Mouse (Mus musculus): ENCODE measurements around the gene Stim2. TPM values are rescaled to one million over a fixed set of nuclear protein-coding genes. Genes with fewer than 3 reads are reported as not detected.

The Stim2 gene
- polyA plus RNA-seq, 1 experiment, result 15.3 TPM

DNA sequence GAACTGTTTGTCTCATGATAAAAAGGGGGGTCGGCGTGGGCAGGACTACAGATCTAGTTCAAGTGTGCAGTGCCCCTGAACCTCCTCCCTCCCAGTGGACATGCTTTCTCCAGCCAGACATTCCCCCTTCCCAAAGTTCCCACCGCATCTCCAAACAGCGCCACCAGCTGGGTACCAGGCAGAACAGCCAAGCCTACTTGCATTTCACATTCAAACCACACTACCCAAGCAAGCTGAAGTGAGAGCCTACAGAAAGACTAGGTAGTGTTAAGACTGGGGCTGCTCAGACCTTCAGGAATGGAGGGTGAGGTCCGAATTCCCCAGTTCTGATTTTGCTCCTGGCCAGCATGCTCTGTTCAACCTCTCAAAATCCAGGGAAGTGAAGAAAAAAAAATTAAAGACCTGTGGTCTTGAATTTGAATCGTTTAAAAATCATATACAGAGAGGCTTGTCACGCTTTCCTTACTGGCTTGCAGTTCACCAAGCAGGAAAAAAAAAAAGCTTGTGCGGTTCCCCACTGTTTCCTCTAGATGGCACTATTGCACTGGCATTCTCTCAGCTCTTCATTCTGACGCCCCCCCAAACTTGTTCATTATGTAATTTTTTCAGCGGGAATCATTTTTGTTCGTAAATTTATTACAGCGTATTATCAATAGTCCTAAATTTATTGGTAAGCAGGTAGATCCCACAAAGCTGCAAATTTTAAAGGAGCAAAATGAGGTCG lies 156.4 kb downstream of the Stim2 start:
- no peaks in the 10 kb centered on the region for H3K79me3 ChIP-seq (ENCODE audit: low read depth)
- H3K79me2 ChIP-seq (ENCODE audit: control insufficient read depth, insufficient read depth), result no peaks in the 10 kb centered on the region
- H3K27me3 ChIP-seq (ENCODE audit: control insufficient read depth, insufficient read depth, insufficient read length), result peaks cover 28% of the 10 kb centered on the region
- H3ac ChIP-seq (ENCODE audit: control insufficient read depth, insufficient read length, low read depth), result no peak overlapping the region
- no peak overlapping the region for H3K4me3 ChIP-seq (ENCODE audit: insufficient read depth, poor library complexity, severe bottlenecking)
- no peaks in the 10 kb centered on the region for H3K36me3 ChIP-seq (ENCODE audit: control insufficient read depth, insufficient read depth)
- TF ChIP-seq USF1 (IDR thresholded peaks at IDR 0.05; ENCODE audit: low read depth), result no peak
- no peak for TF ChIP-seq MAX (IDR thresholded peaks at IDR 0.05)
- TF ChIP-seq CTCF (IDR thresholded peaks at IDR 0.05; ENCODE audit: control insufficient read depth, insufficient read depth, insufficient read length), result peak; percentile 17
- TF ChIP-seq FOSL1 (IDR thresholded peaks at IDR 0.05; ENCODE audit: insufficient read depth, low read length, poor library complexity, severe bottlenecking), result no peak

DNA sequence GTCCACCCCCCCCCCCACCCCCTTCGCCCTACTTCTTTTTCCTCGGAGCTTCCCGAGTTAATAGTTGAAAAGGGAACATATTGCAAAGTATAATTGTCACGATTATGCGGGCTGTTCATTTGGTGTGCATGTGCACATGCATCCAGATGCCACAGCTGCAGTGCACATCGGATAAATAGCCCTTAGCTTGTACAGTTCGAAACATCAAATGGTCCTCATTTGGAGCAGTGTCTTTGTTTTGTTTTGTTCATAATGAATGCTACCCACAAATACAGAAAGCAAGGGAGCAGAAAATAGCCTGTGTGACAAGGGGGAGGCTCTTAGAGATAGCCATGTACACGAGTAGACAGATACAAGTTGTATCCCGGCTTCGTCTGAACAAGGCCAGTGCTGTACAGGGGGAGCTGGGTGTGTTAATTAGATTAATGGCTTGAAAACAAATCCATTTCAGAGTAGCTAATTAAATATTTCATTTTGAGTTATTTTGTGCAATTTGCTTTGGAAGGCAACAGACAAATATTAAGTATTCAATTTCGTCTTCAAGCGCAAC lies 157.0 kb downstream of the Stim2 start:
- H3K79me2 ChIP-seq (ENCODE audit: control insufficient read depth, insufficient read depth), result no peaks in the 10 kb centered on the region
- no peaks in the 10 kb centered on the region for H3K79me3 ChIP-seq (ENCODE audit: low read depth)

DNA sequence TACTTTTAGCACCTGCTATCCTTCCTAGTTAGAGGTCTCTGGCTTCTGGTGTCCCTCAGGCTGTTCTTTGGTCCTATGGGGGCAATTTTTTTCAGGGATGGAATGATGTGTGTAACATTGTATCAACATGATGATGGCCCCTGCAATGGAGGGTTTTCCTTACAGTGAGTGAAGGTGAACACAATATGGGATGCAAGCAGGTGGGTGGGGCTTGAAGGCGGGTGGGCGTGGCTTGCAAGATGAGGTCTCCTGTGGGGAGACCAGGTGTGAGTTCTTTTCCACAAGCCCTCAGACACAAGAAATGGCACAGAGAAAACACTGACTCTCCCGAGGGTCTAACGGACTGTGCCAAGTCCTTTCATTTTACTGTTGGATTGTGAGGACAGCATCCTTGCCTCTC lies 157.6 kb downstream of the Stim2 start:
- Histone ChIP-seq H3K79me2 (ENCODE audit: control insufficient read depth, insufficient read depth) (no peaks in the 10 kb centered on the region), H3K27me3 (ENCODE audit: control insufficient read depth, insufficient read depth, insufficient read length) (peaks cover 31% of the 10 kb centered on the region), H3K36me3 (ENCODE audit: control insufficient read depth, insufficient read depth) (no peaks in the 10 kb centered on the region), H3K4me3 (ENCODE audit: insufficient read depth, poor library complexity, severe bottlenecking) (no peak overlapping the region), H3K79me3 (ENCODE audit: low read depth) (no peaks in the 10 kb centered on the region), H3ac (ENCODE audit: control insufficient read depth, insufficient read length, low read depth) (no peak overlapping the region)
- no peak for TF ChIP-seq CEBPB (IDR thresholded peaks at IDR 0.05; ENCODE audit: low read depth)
- no peak for TF ChIP-seq FOSL1 (IDR thresholded peaks at IDR 0.05; ENCODE audit: insufficient read depth, low read length, poor library complexity, severe bottlenecking)
- no peak for TF ChIP-seq USF1 (IDR thresholded peaks at IDR 0.05; ENCODE audit: low read depth)
- TF ChIP-seq MYOG (IDR thresholded peaks at IDR 0.05; ENCODE audit: control insufficient read depth, extremely low read depth, insufficient read length), result no peak
- TF ChIP-seq MAX (IDR thresholded peaks at IDR 0.05), result no peak
- no peak for TF ChIP-seq MYOD1 (IDR thresholded peaks at IDR 0.05; ENCODE audit: control insufficient read depth, insufficient read length, low read depth)
- TF ChIP-seq CTCF (IDR thresholded peaks at IDR 0.05; ENCODE audit: control insufficient read depth, insufficient read depth, insufficient read length), result no peak

More for the DNA sequence above, 157.0 kb downstream of the Stim2 start:
- TF ChIP-seq MYOD1 (IDR thresholded peaks at IDR 0.05; ENCODE audit: control insufficient read depth, insufficient read length, low read depth), result no peak
- no peak for TF ChIP-seq MAX (IDR thresholded peaks at IDR 0.05)
- no peak for TF ChIP-seq CEBPB (IDR thresholded peaks at IDR 0.05; ENCODE audit: low read depth)
- TF ChIP-seq USF1 (IDR thresholded peaks at IDR 0.05; ENCODE audit: low read depth), result no peak
- TF ChIP-seq FOSL1 (IDR thresholded peaks at IDR 0.05; ENCODE audit: insufficient read depth, low read length, poor library complexity, severe bottlenecking), result no peak
- TF ChIP-seq CTCF (IDR thresholded peaks at IDR 0.05; ENCODE audit: control insufficient read depth, insufficient read depth, insufficient read length), result no peak
- no peak for TF ChIP-seq MYOG (IDR thresholded peaks at IDR 0.05; ENCODE audit: control insufficient read depth, extremely low read depth, insufficient read length)
- Histone ChIP-seq H3ac (ENCODE audit: control insufficient read depth, insufficient read length, low read depth) (no peak overlapping the region), H3K4me3 (ENCODE audit: insufficient read depth, poor library complexity, severe bottlenecking) (no peak overlapping the region), H3K27me3 (ENCODE audit: control insufficient read depth, insufficient read depth, insufficient read length) (peaks cover 28% of the 10 kb centered on the region), H3K36me3 (ENCODE audit: control insufficient read depth, insufficient read depth) (no peaks in the 10 kb centered on the region)

DNA sequence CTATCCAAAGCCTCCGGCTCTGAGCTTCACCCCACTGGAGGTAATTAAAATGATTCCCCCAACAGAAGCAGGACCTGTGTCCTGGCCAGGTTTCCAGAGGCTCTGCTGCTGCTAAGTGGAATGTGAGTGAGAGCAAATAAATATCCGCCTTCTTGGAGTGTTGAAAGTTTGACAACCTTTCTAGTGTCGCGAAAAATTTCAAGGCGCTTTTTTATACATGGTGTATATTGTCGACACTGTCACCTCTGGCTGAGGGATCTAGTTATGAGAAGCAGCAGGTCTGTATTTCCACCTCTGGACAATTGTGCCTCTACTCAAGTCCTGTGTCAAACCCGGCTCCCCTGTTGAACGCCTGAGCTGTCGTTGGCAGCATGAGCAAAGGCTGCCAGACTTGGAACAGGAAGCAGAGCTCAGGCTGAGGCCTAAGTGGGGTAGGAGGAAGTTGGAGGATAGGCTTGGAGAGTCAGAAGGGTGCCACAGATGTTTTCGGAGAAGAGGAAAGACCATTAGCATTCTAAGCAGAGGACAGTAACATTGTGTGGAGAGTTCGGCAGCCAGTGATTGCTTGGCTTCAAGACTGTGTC lies 158.7 kb downstream of the Stim2 start:
- Histone ChIP-seq H3K4me3 (ENCODE audit: insufficient read depth, poor library complexity, severe bottlenecking) (no peak overlapping the region), H3K79me2 (ENCODE audit: control insufficient read depth, insufficient read depth) (no peaks in the 10 kb centered on the region), H3K27me3 (ENCODE audit: control insufficient read depth, insufficient read depth, insufficient read length) (peaks cover 36% of the 10 kb centered on the region), H3K79me3 (ENCODE audit: low read depth) (no peaks in the 10 kb centered on the region), H3ac (ENCODE audit: control insufficient read depth, insufficient read length, low read depth) (no peak overlapping the region), H3K36me3 (ENCODE audit: control insufficient read depth, insufficient read depth) (no peaks in the 10 kb centered on the region)
- TF ChIP-seq MYOG (IDR thresholded peaks at IDR 0.05; ENCODE audit: control insufficient read depth, extremely low read depth, insufficient read length) (no peak), CTCF (IDR thresholded peaks at IDR 0.05; ENCODE audit: control insufficient read depth, insufficient read depth, insufficient read length) (no peak), USF1 (IDR thresholded peaks at IDR 0.05; ENCODE audit: low read depth) (no peak), MAX (IDR thresholded peaks at IDR 0.05) (no peak), MYOD1 (IDR thresholded peaks at IDR 0.05; ENCODE audit: control insufficient read depth, insufficient read length, low read depth) (no peak), FOSL1 (IDR thresholded peaks at IDR 0.05; ENCODE audit: insufficient read depth, low read length, poor library complexity, severe bottlenecking) (no peak), CEBPB (IDR thresholded peaks at IDR 0.05; ENCODE audit: low read depth) (no peak)

DNA sequence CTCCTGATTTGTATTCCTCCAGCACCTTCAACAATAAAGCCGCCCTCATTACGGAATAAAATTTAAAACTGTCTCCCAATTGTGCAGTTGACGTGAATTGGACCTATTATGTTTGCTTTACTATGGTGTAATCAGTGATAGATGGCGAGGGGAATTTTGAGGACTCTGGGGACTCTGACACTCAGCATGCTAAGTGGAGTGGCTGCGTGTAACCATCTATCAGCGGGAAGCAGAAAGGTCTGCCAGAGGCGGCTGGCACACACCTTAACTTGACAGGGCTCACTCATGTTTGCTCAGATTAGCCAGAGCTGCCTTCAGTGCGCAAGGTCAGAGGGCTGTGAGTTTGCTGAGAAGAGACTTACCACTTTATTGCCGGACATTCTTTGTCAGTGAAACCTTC lies 159.9 kb downstream of the Stim2 start:
- Histone ChIP-seq H3K36me3 (ENCODE audit: control insufficient read depth, insufficient read depth) (no peaks in the 10 kb centered on the region), H3K27me3 (ENCODE audit: control insufficient read depth, insufficient read depth, insufficient read length) (peaks cover 39% of the 10 kb centered on the region), H3K79me2 (ENCODE audit: control insufficient read depth, insufficient read depth) (no peaks in the 10 kb centered on the region), H3K79me3 (ENCODE audit: low read depth) (no peaks in the 10 kb centered on the region), H3K4me3 (ENCODE audit: insufficient read depth, poor library complexity, severe bottlenecking) (no peak overlapping the region), H3ac (ENCODE audit: control insufficient read depth, insufficient read length, low read depth) (no peak overlapping the region)
- no peak for TF ChIP-seq CTCF (IDR thresholded peaks at IDR 0.05; ENCODE audit: control insufficient read depth, insufficient read depth, insufficient read length)
- no peak for TF ChIP-seq MYOG (IDR thresholded peaks at IDR 0.05; ENCODE audit: control insufficient read depth, extremely low read depth, insufficient read length)
- TF ChIP-seq CEBPB (IDR thresholded peaks at IDR 0.05; ENCODE audit: low read depth), result no peak
- TF ChIP-seq MYOD1 (IDR thresholded peaks at IDR 0.05; ENCODE audit: control insufficient read depth, insufficient read length, low read depth), result no peak
- TF ChIP-seq USF1 (IDR thresholded peaks at IDR 0.05; ENCODE audit: low read depth), result no peak
- TF ChIP-seq FOSL1 (IDR thresholded peaks at IDR 0.05; ENCODE audit: insufficient read depth, low read length, poor library complexity, severe bottlenecking), result no peak
- no peak for TF ChIP-seq MAX (IDR thresholded peaks at IDR 0.05)

All from C2C12 (cell line).